Mouse (Mus musculus) G1E (cell line): Measurements from ENCODE around the gene Btbd35f2. TPM values are rescaled to one million over a fixed set of nuclear protein-coding genes. Genes with fewer than 3 reads are reported as not detected.
"Not testable (repeated sequence)": the region's sequence is repeated elsewhere in the genome, so short reads cannot be mapped to it uniquely, and the experiment has no call there.

Experiments
- ATAC-seq: 2 replicates; pipeline ENCODE4 v1.8.0; 2016; ENCODE audit warnings: mild to moderate bottlenecking; ENCODE audit not compliant: insufficient number of reproducible peaks, poor library complexity, low FRiP score, severe bottlenecking; ENCODE audit errors: extremely low read depth
- DNase-seq: peaks from one replicate; pipeline ENCODE4 v3.0.0; 2012; ENCODE audit warnings: low spot score
- H3K27me3 ChIP-seq: 2 replicates; pipeline ENCODE4 v1.6.1; 2012; ENCODE audit warnings: mild to moderate bottlenecking, low read length, inconsistent platforms; ENCODE audit not compliant: insufficient read depth
- H3K36me3 ChIP-seq: replicated peaks from 2 replicates; pipeline ENCODE3; 2012; ENCODE audit warnings: mild to moderate bottlenecking, inconsistent platforms
- H3K4me1 ChIP-seq: 2 replicates; pipeline ENCODE4 v1.6.1; 2012; ENCODE audit warnings: low read depth, low read length, inconsistent platforms, mixed read lengths; ENCODE audit not compliant: insufficient read depth
- H3K4me3 ChIP-seq: 2 replicates; pipeline ENCODE4 v1.5.1; 2012; ENCODE audit warnings: low read depth, mild to moderate bottlenecking, inconsistent platforms, low read length, moderate library complexity, mixed read lengths
- H3K9me3 ChIP-seq: replicated peaks from 2 replicates; pipeline ENCODE4 v1.6.1; 2012; ENCODE audit warnings: inconsistent platforms
- polyA plus RNA-seq: library from polyadenylated mRNA; stranded (reverse); fragments of >175 nt; gene quantifications from 2 replicates; pipeline ENCODE4 v1.2.3, GENCODE M21; 2012
- total RNA-seq, 2 experiments: library from RNA; stranded (forward) in 1 of 2; stranded (reverse) in 1 of 2; fragments of 200-1000 nt in 1 of 2; fragments of >200 nt in 1 of 2; fragmentation: Nextera tagmentation in 1 of 2; gene quantifications; 2 replicates each; pipeline ENCODE4 v1.2.3; 2014 to 2017

Btbd35f2 gene
- total RNA-seq (2014; fragmentation: Nextera tagmentation) (not detected in 2 replicates), total RNA-seq (2017) (0.12 TPM in 1 of 2 replicates, not detected in the other), polyA plus RNA-seq (not detected in 2 replicates)

DNA sequence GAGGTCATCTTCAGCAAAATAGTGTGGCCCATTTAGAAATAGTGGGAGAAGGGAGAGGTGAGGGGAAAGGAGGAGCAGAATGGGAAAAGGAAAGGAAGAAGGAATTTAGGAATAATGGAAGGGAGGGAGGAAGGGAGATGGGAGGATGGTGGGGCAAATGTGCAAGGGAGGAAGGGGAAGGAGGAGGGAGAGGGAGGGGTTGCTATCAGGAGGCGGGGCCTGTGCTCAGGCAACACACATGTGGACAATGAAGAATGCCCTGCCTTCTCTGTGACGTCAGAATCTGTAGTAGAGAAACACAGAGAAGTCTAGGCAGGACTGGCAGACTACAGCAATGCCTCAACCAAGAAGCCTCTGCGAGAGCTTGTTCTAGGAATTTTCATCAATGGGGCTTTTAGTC is at the start of gene Btbd35f2:
Gene Btbd35f2, plus strand, starts transcription at position 301 of the 400 bp plus-strand sequence.
- not testable (repeated sequence) for ATAC-seq, H3K4me3 ChIP-seq, H3K9me3 ChIP-seq, H3K36me3 ChIP-seq, H3K27me3 ChIP-seq, H3K4me1 ChIP-seq, DNase-seq

Other genes starting within 250 kb of the Btbd35f2 start
- gene Btbd35f22, start 230.6 kb upstream of the Btbd35f2 start, total RNA-seq (2014; fragmentation: Nextera tagmentation) = not detected in 2 replicates
- not detected in 2 replicates for gene Btbd35f22, start 230.6 kb upstream of the Btbd35f2 start, total RNA-seq (2017)
- not detected in 2 replicates for gene Btbd35f22, start 230.6 kb upstream of the Btbd35f2 start, polyA plus RNA-seq